Mouse (Mus musculus): ENCODE results near the gene Tceanc2. TPM values are rescaled to one million over a fixed set of nuclear protein-coding genes. Genes with fewer than 3 reads are reported as not detected.

Gene Tceanc2
- total RNA-seq, 2 experiments from 2014 or later, result 6.5 to 22.4 TPM

- no peak for ATAC-seq (replicated peaks; ENCODE audit: low FRiP score, poor library complexity, severe bottlenecking)
These were observed 1.8 kb upstream of the Tceanc2 start for GRCm38 (mm10) chr4:107180746-107181145.

- ATAC-seq (replicated peaks; ENCODE audit: low FRiP score, poor library complexity, severe bottlenecking), result no peak
These were observed 645 bp upstream of the Tceanc2 start for GRCm38 (mm10) chr4:107179561-107179960.

- ATAC-seq (replicated peaks; ENCODE audit: low FRiP score, poor library complexity, severe bottlenecking), result peak; percentile 85
These were observed 610 bp downstream of the Tceanc2 start, which contains the start of gene Tmem59 for GRCm38 (mm10) chr4:107178182-107178829. TSS of gene Tmem59 (plus strand) at chr4:107178399.

- ATAC-seq (replicated peaks; ENCODE audit: low FRiP score, poor library complexity, severe bottlenecking), result no peak
These were observed 1.4 kb downstream of the Tceanc2 start for GRCm38 (mm10) chr4:107177506-107177905.

GRCm38 (mm10) chr4:107167798-107168197, 11.1 kb downstream of the Tceanc2 start:
- no peak for ATAC-seq (replicated peaks; ENCODE audit: low FRiP score, poor library complexity, severe bottlenecking)

GRCm38 (mm10) chr4:107166700-107167099, 12.2 kb downstream of the Tceanc2 start:
- ATAC-seq (replicated peaks; ENCODE audit: low FRiP score, poor library complexity, severe bottlenecking), result no peak

- peak; percentile 93 for ATAC-seq (replicated peaks; ENCODE audit: low FRiP score, poor library complexity, severe bottlenecking)
These were observed 14.9 kb downstream of the Tceanc2 start for GRCm38 (mm10) chr4:107163756-107164587.

GRCm38 (mm10) chr4:107163341-107163740, 15.6 kb downstream of the Tceanc2 start:
- ATAC-seq (replicated peaks; ENCODE audit: low FRiP score, poor library complexity, severe bottlenecking), result no peak

GRCm38 (mm10) chr4:107160181-107160580, 18.7 kb downstream of the Tceanc2 start:
- no peak for ATAC-seq (replicated peaks; ENCODE audit: low FRiP score, poor library complexity, severe bottlenecking)

GRCm38 (mm10) chr4:107159166-107159773, 19.6 kb downstream of the Tceanc2 start:
- no peak for ATAC-seq (replicated peaks; ENCODE audit: low FRiP score, poor library complexity, severe bottlenecking)

GRCm38 (mm10) chr4:107156983-107157401, 21.9 kb downstream of the Tceanc2 start:
- ATAC-seq (replicated peaks; ENCODE audit: low FRiP score, poor library complexity, severe bottlenecking), result no peak

GRCm38 (mm10) chr4:107152571-107152970, 26.3 kb downstream of the Tceanc2 start:
- no peak for ATAC-seq (replicated peaks; ENCODE audit: low FRiP score, poor library complexity, severe bottlenecking)

GRCm38 (mm10) chr4:107150991-107151390, 27.9 kb downstream of the Tceanc2 start:
- no peak for ATAC-seq (replicated peaks; ENCODE audit: low FRiP score, poor library complexity, severe bottlenecking)

GRCm38 (mm10) chr4:107143511-107143910, 35.4 kb downstream of the Tceanc2 start:
- no peak for ATAC-seq (replicated peaks; ENCODE audit: low FRiP score, poor library complexity, severe bottlenecking)

GRCm38 (mm10) chr4:107139836-107140631, 38.9 kb downstream of the Tceanc2 start:
- ATAC-seq (replicated peaks; ENCODE audit: low FRiP score, poor library complexity, severe bottlenecking), result no peak

- ATAC-seq (replicated peaks; ENCODE audit: low FRiP score, poor library complexity, severe bottlenecking), result no peak
These were observed 39.7 kb downstream of the Tceanc2 start for GRCm38 (mm10) chr4:107138948-107139835.

- ATAC-seq (replicated peaks; ENCODE audit: low FRiP score, poor library complexity, severe bottlenecking), result no peak
These were observed 42.4 kb downstream of the Tceanc2 start for GRCm38 (mm10) chr4:107136531-107136930.

GRCm38 (mm10) chr4:107135663-107136062, 43.3 kb downstream of the Tceanc2 start:
- no peak for ATAC-seq (replicated peaks; ENCODE audit: low FRiP score, poor library complexity, severe bottlenecking)

GRCm38 (mm10) chr4:107134891-107135290, 44.0 kb downstream of the Tceanc2 start:
- no peak for ATAC-seq (replicated peaks; ENCODE audit: low FRiP score, poor library complexity, severe bottlenecking)
